Mouse (Mus musculus) naive thymus-derived CD4-positive, alpha-beta T cell, adult 2 months (primary cell): ENCODE results near the gene Abo.

Experiments
- DNase-seq: peaks from one replicate; pipeline ENCODE4 v3.0.0-alpha.2; 2011; ENCODE audit warnings: low read depth

Abo gene

GRCm38 (mm10) chr2:26870666-26871065 is 5.9 kb upstream of the Abo start:
- DNase-seq: no peak

GRCm38 (mm10) chr2:26862856-26863255 is 1.9 kb downstream of the Abo start:
- DNase-seq: no peak

DNA sequence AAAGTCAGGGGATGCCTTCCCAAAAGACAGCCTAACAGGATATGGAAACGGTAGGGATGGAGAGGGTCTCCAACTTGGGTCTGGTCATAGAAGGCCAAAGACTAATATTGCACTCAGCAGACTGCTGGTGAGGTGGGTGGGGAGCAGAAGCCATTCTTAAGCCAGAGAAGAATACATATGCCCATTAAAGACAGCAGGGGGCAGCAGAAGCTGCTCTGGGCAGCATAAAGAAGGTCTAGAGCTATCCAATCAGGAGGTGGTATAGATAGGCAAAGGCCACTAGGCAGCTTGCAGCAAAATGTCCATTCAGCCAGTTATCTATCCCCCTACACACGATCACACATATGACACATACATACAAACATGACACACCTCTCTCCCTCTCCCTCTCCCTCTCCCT is 17.1 kb downstream of the Abo start:
- peak; percentile 64 for DNase-seq

GRCm38 (mm10) chr2:26832478-26832877 is 32.3 kb downstream of the Abo start:
- no peak for DNase-seq

- DNase-seq: no peak
These were observed 36.7 kb downstream of the Abo start for GRCm38 (mm10) chr2:26828047-26828446.

DNA sequence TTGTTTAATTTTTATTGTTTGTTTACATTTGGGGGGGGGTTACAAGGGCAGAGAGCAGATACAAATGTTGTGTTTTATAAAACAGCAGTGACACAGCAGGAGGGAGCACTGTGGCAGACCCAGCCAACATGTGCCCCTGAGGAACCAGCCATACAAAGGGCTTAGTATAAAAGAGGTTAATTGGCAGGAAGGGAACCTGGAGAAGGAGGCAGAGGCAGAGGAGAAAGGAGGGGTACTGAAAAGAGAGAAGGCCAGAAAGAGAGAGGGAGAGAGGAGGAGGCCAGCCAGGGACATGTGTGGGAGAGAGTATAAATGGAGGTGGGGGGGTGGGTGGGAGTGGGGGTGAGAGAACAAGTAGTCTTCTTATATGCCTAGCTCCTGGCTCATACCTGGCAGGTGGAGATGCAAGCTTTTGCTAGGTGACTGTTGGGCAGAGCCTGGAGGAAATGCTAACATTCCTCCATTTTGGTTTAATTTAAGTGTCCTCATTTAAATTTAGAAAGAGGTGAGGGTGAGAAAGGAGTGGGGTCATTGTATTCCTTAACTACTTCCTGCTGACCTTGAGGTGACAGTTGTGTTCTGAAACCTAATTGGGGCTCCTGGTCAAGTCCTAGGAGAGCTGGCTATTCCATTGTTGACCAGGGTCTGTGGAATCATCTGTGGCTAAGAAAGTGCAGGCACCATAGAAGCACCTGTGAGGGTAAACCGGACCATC is 37.4 kb downstream of the Abo start:
- no peak for DNase-seq
